Mouse (Mus musculus) stomach, postnatal 0 days (tissue): ENCODE data around the gene Bcas3. TPM values are rescaled to one million over a fixed set of nuclear protein-coding genes. Genes with fewer than 3 reads are reported as not detected.
A peak's percentile ranks its signal among the peaks of the same experiment; 100 is the strongest.

Experiments used
- ATAC-seq: fragments of 200-750 bp; cut with Nextera tagmentation; 2 replicates; pipeline ENCODE4 v1.8.0; 2017; ENCODE audit not compliant: low FRiP score, low TSS enrichment
- DNase-seq: peaks from one replicate; pipeline ENCODE4 v3.0.0-alpha.2; 2016; ENCODE audit warnings: low spot score
- H3K27ac ChIP-seq: fragments of 300-500 bp; sonication (generic); replicated peaks from 2 replicates; pipeline ENCODE4 v1.5.1; 2014; ENCODE audit warnings: mild to moderate bottlenecking, control low read depth
- H3K27me3 ChIP-seq: fragments of 300-500 bp; sonication (generic); 2 replicates; pipeline ENCODE4 v1.6.1; 2014; ENCODE audit warnings: low read length; ENCODE audit not compliant: control insufficient read depth, insufficient read depth
- H3K36me3 ChIP-seq: fragments of 300-500 bp; sonication (generic); 2 replicates; pipeline ENCODE4 v1.6.1; 2014; ENCODE audit warnings: low read length, mixed read lengths; ENCODE audit not compliant: control insufficient read depth, insufficient read depth
- H3K4me1 ChIP-seq: fragments of 300-500 bp; sonication (generic); replicated peaks from 2 replicates; pipeline ENCODE4 v1.6.1; 2014; ENCODE audit warnings: antibody characterized with exemption; ENCODE audit not compliant: control insufficient read depth, insufficient read depth
- H3K4me2 ChIP-seq: fragments of 300-500 bp; sonication (generic); replicated peaks from 2 replicates; pipeline ENCODE4 v1.6.1; 2014; ENCODE audit warnings: low read depth, mild to moderate bottlenecking, control low read depth, moderate library complexity
- H3K4me3 ChIP-seq: fragments of 300-500 bp; sonication (generic); 2 replicates; pipeline ENCODE4 v1.5.1; 2014; ENCODE audit warnings: low read depth, low read length, control low read depth
- H3K9ac ChIP-seq: fragments of 300-500 bp; sonication (generic); 2 replicates; pipeline ENCODE4 v1.6.1; 2014; ENCODE audit warnings: mild to moderate bottlenecking, low read length, control low read depth, mixed read lengths
- H3K9me3 ChIP-seq: fragments of 300-500 bp; sonication (generic); 2 replicates; pipeline ENCODE4 v1.6.1; 2016; ENCODE audit warnings: low read length; ENCODE audit not compliant: control insufficient read depth
- CTCF ChIP-seq: IDR thresholded peaks from 2 replicates; pipeline ENCODE4 v1.5.1; 2016; ENCODE audit warnings: antibody characterized with exemption, low read depth, mild to moderate bottlenecking, moderate library complexity
- EP300 ChIP-seq: optimal IDR thresholded peaks from 2 replicates; pipeline ENCODE3; 2016; ENCODE audit warnings: antibody characterized with exemption
- WGBS: fragments of 180-500 bp; shearing (Covaris S2); extraction: QIAGEN DNeasy Blood & Tissue Kit; methylation state at CpG from one replicate; pipeline ENCODE4 v1.1.7; 2014; 5-methylcytosine and 5-hydroxymethylcytosine counted together
- polyA plus RNA-seq: library from polyadenylated mRNA; unstranded; fragments of >200 nt; fragmentation: Nextera tagmentation; extraction: Ambion mirVana; gene quantifications from 2 replicates; pipeline ENCODE4 v1.2.1, GENCODE M21; 2015

The Bcas3 gene
- polyA plus RNA-seq, 1 experiment from 2014 or later: 16.5 TPM

- Histone ChIP-seq H3K27ac (no peak overlapping the region), H3K4me1 (peaks cover 8% of the 10 kb centered on the region; the same call in 1 of the 2 replicates), H3K9me3 (no peaks in the 10 kb centered on the region), H3K4me2 (no peak overlapping the region), H3K36me3 (no peaks in the 10 kb centered on the region), H3K9ac (no peak overlapping the region), H3K4me3 (no peak overlapping the region), H3K27me3 (no peaks in the 10 kb centered on the region)
- 66% methylated on average over 7 of the region's 7 CpGs for WGBS
- DNase-seq (no peak), ATAC-seq (no peak)
- TF ChIP-seq EP300: no peak
- TF ChIP-seq CTCF: no peak
These were observed 423.9 kb downstream of the Bcas3 start for GRCm38 (mm10) chr11:85776861-85777360.

GRCm38 (mm10) chr11:85777950-85778349 lies 425.0 kb downstream of the Bcas3 start:
- ATAC-seq (no peak), DNase-seq (no peak)
- Histone ChIP-seq H3K36me3 (no peaks in the 10 kb centered on the region), H3K9ac (no peak overlapping the region), H3K27ac (no peak overlapping the region), H3K4me3 (no peak overlapping the region), H3K4me2 (no peak overlapping the region), H3K9me3 (no peaks in the 10 kb centered on the region), H3K4me1 (peaks cover 8% of the 10 kb centered on the region; the same call in 1 of the 2 replicates), H3K27me3 (no peaks in the 10 kb centered on the region)
- 41% methylated on average over 2 of the region's 2 CpGs for WGBS
- no peak for TF ChIP-seq EP300
- TF ChIP-seq CTCF: no peak

GRCm38 (mm10) chr11:85780303-85780702 lies 427.3 kb downstream of the Bcas3 start:
- H3K27ac ChIP-seq: no peak overlapping the region
- H3K9ac ChIP-seq: no peak overlapping the region
- ATAC-seq: no peak
- no peak for DNase-seq
- TF ChIP-seq CTCF (no peak), EP300 (no peak)
- H3K36me3 ChIP-seq: no peaks in the 10 kb centered on the region
- H3K4me3 ChIP-seq: no peak overlapping the region
- 59% methylated on average over 4 of the region's 4 CpGs for WGBS
- H3K27me3 ChIP-seq: no peaks in the 10 kb centered on the region
- 0 out of 2 replicates have a peak, but pooled peaks cover 6% of the 10 kb centered on the region for H3K4me1 ChIP-seq
- no peaks in the 10 kb centered on the region for H3K9me3 ChIP-seq
- H3K4me2 ChIP-seq: no peak overlapping the region

- Histone ChIP-seq H3K4me1 (no peaks in the 10 kb centered on the region), H3K4me3 (no peak overlapping the region), H3K36me3 (no peaks in the 10 kb centered on the region), H3K27me3 (no peaks in the 10 kb centered on the region), H3K27ac (0 out of 2 replicates have a peak overlapping the region, but pooled peaks have one; percentile 18), H3K9me3 (no peaks in the 10 kb centered on the region), H3K4me2 (no peak overlapping the region), H3K9ac (no peak overlapping the region)
- ATAC-seq (peak; percentile 73), DNase-seq (no peak)
- TF ChIP-seq EP300: no peak
- peak; percentile 76 for TF ChIP-seq CTCF
- WGBS: 66% methylated on average over 3 of the region's 3 CpGs
These were observed 433.2 kb downstream of the Bcas3 start for GRCm38 (mm10) chr11:85786113-85786718.

- H3K9me3 ChIP-seq: no peaks in the 10 kb centered on the region
- H3K4me1 ChIP-seq: 0 out of 2 replicates have a peak, but pooled peaks cover 2% of the 10 kb centered on the region
- H3K4me2 ChIP-seq: no peak overlapping the region
- ATAC-seq: no peak
- H3K27ac ChIP-seq: peak overlapping the region; percentile 88
- H3K4me3 ChIP-seq: no peak overlapping the region
- 77% methylated on average over 7 of the region's 7 CpGs for WGBS
- H3K9ac ChIP-seq: no peak overlapping the region
- no peaks in the 10 kb centered on the region for H3K27me3 ChIP-seq
- H3K36me3 ChIP-seq: no peaks in the 10 kb centered on the region
- TF ChIP-seq CTCF (no peak), EP300 (no peak)
- no peak for DNase-seq
These were observed 436.8 kb downstream of the Bcas3 start for GRCm38 (mm10) chr11:85789750-85790149.

GRCm38 (mm10) chr11:85790267-85790666 lies 437.3 kb downstream of the Bcas3 start:
- H3K9ac ChIP-seq: no peak overlapping the region
- WGBS: 41% methylated on average over 2 of the region's 2 CpGs

More at GRCm38 (mm10) chr11:85790267-85790666, 437.3 kb downstream of the Bcas3 start:
- Histone ChIP-seq H3K4me1 (0 out of 2 replicates have a peak, but pooled peaks cover 2% of the 10 kb centered on the region), H3K27ac (peak overlapping the region; percentile 88), H3K36me3 (no peaks in the 10 kb centered on the region), H3K4me3 (no peak overlapping the region), H3K27me3 (no peaks in the 10 kb centered on the region), H3K4me2 (no peak overlapping the region), H3K9me3 (no peaks in the 10 kb centered on the region)
- TF ChIP-seq EP300: no peak
- no peak for TF ChIP-seq CTCF
- DNase-seq (peak; percentile 40), ATAC-seq (peak; percentile 65)
